Mouse (Mus musculus) CH12.LX (cell line): ENCODE data around the gene Atxn10. TPM values are rescaled to one million over a fixed set of nuclear protein-coding genes. Genes with fewer than 3 reads are reported as not detected.

Experiments used
- DNase-seq: peaks from one replicate; pipeline ENCODE4 v3.0.0-alpha.2; 2013; ENCODE audit errors: extremely low read depth
- H3K27ac ChIP-seq: 2 replicates; pipeline ENCODE4 v1.5.1; 2012; ENCODE audit warnings: low read depth, mild to moderate bottlenecking, control low read depth, moderate library complexity; ENCODE audit not compliant: insufficient read depth
- H3K27me3 ChIP-seq: replicated peaks from 2 replicates; pipeline ENCODE3; 2012; ENCODE audit warnings: inconsistent platforms
- H3K36me3 ChIP-seq, 2 experiments: replicated peaks in 1 of 2; 2 replicates each; pipeline versions ENCODE3 to v1.6.1; 2012; ENCODE audit warnings: inconsistent platforms in 1 of 2, low read length in 1 of 2, mild to moderate bottlenecking in 1 of 2, mixed read lengths in 1 of 2, moderate library complexity in 1 of 2; ENCODE audit not compliant: control insufficient read depth in 1 of 2, insufficient read depth in 1 of 2
- H3K4me1 ChIP-seq, 2 experiments: 2 replicates each; pipeline ENCODE4 v1.6.1; 2012; ENCODE audit warnings: inconsistent platforms in 1 of 2, moderate library complexity in 1 of 2; ENCODE audit not compliant: insufficient read depth in 2 of 2, control insufficient read depth in 1 of 2
- H3K4me2 ChIP-seq: 2 replicates; pipeline ENCODE4 v1.6.1; 2012; ENCODE audit warnings: low read depth, mild to moderate bottlenecking, control low read depth; ENCODE audit not compliant: poor library complexity, insufficient read depth, severe bottlenecking
- H3K4me3 ChIP-seq, 3 experiments: fragments of 150-350 bp in 1 of 3; sonication (generic) in 1 of 3; replicated peaks in 1 of 3; 2 replicates each; pipeline versions ENCODE3 to v1.5.1; 2011 to 2012; ENCODE audit warnings: low read depth in 2 of 3, low read length in 2 of 3, mild to moderate bottlenecking in 2 of 3, moderate library complexity in 2 of 3, control low read depth in 1 of 3, improper control_type of control experiment in 1 of 3, inconsistent platforms in 1 of 3, mixed read lengths in 1 of 3; ENCODE audit not compliant: poor library complexity in 1 of 3
- H3K79me2 ChIP-seq: replicated peaks from 2 replicates; pipeline ENCODE4 v1.6.1; 2012; ENCODE audit warnings: mild to moderate bottlenecking, moderate library complexity; ENCODE audit not compliant: control insufficient read depth, poor library complexity, insufficient read depth, severe bottlenecking; ENCODE audit errors: extremely low read depth
- H3K9ac ChIP-seq: 2 replicates; pipeline ENCODE4 v1.6.1; 2012; ENCODE audit warnings: low read depth, mild to moderate bottlenecking, control low read depth, moderate library complexity; ENCODE audit not compliant: insufficient read depth
- H3K9me3 ChIP-seq: replicated peaks from 2 replicates; pipeline ENCODE3; 2012; ENCODE audit warnings: low read length, inconsistent platforms, mixed read lengths
- BHLHE40 ChIP-seq: IDR thresholded peaks from 2 replicates; pipeline ENCODE4 v1.6.1; 2011; ENCODE audit warnings: mild to moderate bottlenecking, low read depth, low read length, improper control_type of control experiment
- CHD1 ChIP-seq: IDR thresholded peaks from 2 replicates; pipeline ENCODE4 v1.6.1; 2012; ENCODE audit warnings: low read depth, low read length, improper control_type of control experiment, inconsistent platforms
- CTCF ChIP-seq, 2 experiments: IDR thresholded peaks in 1 of 2; conservative IDR thresholded peaks in 1 of 2; 2 replicates each; pipeline ENCODE4 v1.5.1; 2011 to 2012; ENCODE audit warnings: low read depth in 2 of 2, low read length in 2 of 2, improper control_type of control experiment in 1 of 2, inconsistent platforms in 1 of 2, mild to moderate bottlenecking in 1 of 2, moderate library complexity in 1 of 2
- E2F4 ChIP-seq: IDR thresholded peaks from 2 replicates; pipeline ENCODE4 v1.6.1; 2011; ENCODE audit warnings: low read depth, low read length, improper control_type of control experiment; ENCODE audit not compliant: insufficient replicate concordance
- EP300 ChIP-seq: IDR thresholded peaks from 2 replicates; pipeline ENCODE4 v1.6.1; 2011; ENCODE audit warnings: low read length, improper control_type of control experiment
- HCFC1 ChIP-seq: IDR thresholded peaks from 2 replicates; pipeline ENCODE4 v1.6.1; 2012; ENCODE audit warnings: low read depth, mild to moderate bottlenecking, inconsistent platforms, low read length, improper control_type of control experiment
- MEF2A ChIP-seq: IDR thresholded peaks from 2 replicates; pipeline ENCODE4 v1.6.1; 2014; ENCODE audit warnings: low read depth, mild to moderate bottlenecking, inconsistent platforms, low read length, improper control_type of control experiment, borderline replicate concordance
- MXI1 ChIP-seq: IDR thresholded peaks from 2 replicates; pipeline ENCODE4 v1.6.1; 2011; ENCODE audit warnings: mild to moderate bottlenecking, low read depth, low read length, improper control_type of control experiment
- NELFE ChIP-seq: IDR thresholded peaks from 2 replicates; pipeline ENCODE4 v1.6.1; 2011; ENCODE audit warnings: low read depth, low read length, improper control_type of control experiment
- POLR2A ChIP-seq: IDR thresholded peaks from 2 replicates; pipeline ENCODE4 v1.6.1; 2011; ENCODE audit warnings: low read depth, mild to moderate bottlenecking, improper control_type of control experiment, low read length
- POLR2AphosphoS2 ChIP-seq: IDR thresholded peaks from 2 replicates; pipeline ENCODE4 v1.6.1; 2011; ENCODE audit warnings: low read depth, low read length, improper control_type of control experiment
- RCOR1 ChIP-seq: conservative IDR thresholded peaks from 2 replicates; pipeline ENCODE4 v1.6.1; 2012; ENCODE audit warnings: low read depth, mild to moderate bottlenecking, inconsistent platforms, low read length, improper control_type of control experiment
- SIN3A ChIP-seq: IDR thresholded peaks from 2 replicates; pipeline ENCODE4 v1.6.1; 2012; ENCODE audit warnings: low read length, improper control_type of control experiment, inconsistent platforms
- TCF12 ChIP-seq: IDR thresholded peaks from 2 replicates; pipeline ENCODE4 v1.6.1; 2014; ENCODE audit warnings: low read depth, mild to moderate bottlenecking, inconsistent platforms, low read length, improper control_type of control experiment
- UBTF ChIP-seq: IDR thresholded peaks from 2 replicates; pipeline ENCODE4 v1.6.1; 2012; ENCODE audit warnings: low read depth, mild to moderate bottlenecking, inconsistent platforms, low read length, improper control_type of control experiment, moderate library complexity
- USF2 ChIP-seq: conservative IDR thresholded peaks from 2 replicates; pipeline ENCODE4 v1.6.1; 2011; ENCODE audit warnings: low read depth, low read length, improper control_type of control experiment
- ZKSCAN1 ChIP-seq: IDR thresholded peaks from 2 replicates; pipeline ENCODE4 v1.6.1; 2012; ENCODE audit warnings: low read depth, inconsistent platforms, low read length, improper control_type of control experiment, borderline replicate concordance
- ZMIZ1 ChIP-seq: IDR thresholded peaks from 2 replicates; pipeline ENCODE4 v1.6.1; 2012; ENCODE audit warnings: low read depth, mild to moderate bottlenecking, inconsistent platforms, low read length, improper control_type of control experiment
- dilution Hi-C: fragments of 300-500 bp; cut with MboI; formaldehyde crosslinking; loops from 2 replicates; pipeline ENCODE4 v1.14.3; 2020; ENCODE audit warnings: low sequenced_read_pairs; ENCODE audit not compliant: extremely low pct_unique_long_range_greater_than_20kb, extremely low pct_ligation_motif_present
- in situ Hi-C: fragments of 300-500 bp; cut with MboI; formaldehyde crosslinking; loops from 3 replicates; pipeline ENCODE4 v1.14.3; 2019; ENCODE audit warnings: low sequenced_read_pairs, low pct_ligation_motif_present, low pct_unique_long_range_greater_than_20kb, mixed read lengths
- polyA plus RNA-seq: library from polyadenylated mRNA; unstranded; fragments of >175 nt; gene quantifications from 2 replicates; pipeline ENCODE4 v1.2.1, GENCODE M21; 2012; ENCODE audit warnings: low read depth; ENCODE audit not compliant: insufficient read length
- total RNA-seq, 2 experiments: library from RNA; depleted of rRNA; stranded (reverse); fragments of 300-350 nt in 1 of 2; fragments of >200 nt in 1 of 2; gene quantifications; 2 replicates each; pipeline ENCODE4 v1.2.3; 2012 to 2014

Gene Atxn10
- total and polyA plus RNA-seq, 3 experiments, result 81.7 to 151 (median 101) TPM

- Histone ChIP-seq H3K9me3 (no peaks in the 10 kb centered on the region), H3K9ac (no peak overlapping the region), H3K27ac (no peak overlapping the region), H3K79me2 (no peaks in the 10 kb centered on the region), H3K4me3 (no peak overlapping the region), H3K4me2 (no peak overlapping the region), H3K36me3 (no peaks in the 10 kb centered on the region), H3K4me1 (no peaks in the 10 kb centered on the region), H3K27me3 (peaks cover 18% of the 10 kb centered on the region)
- dilution Hi-C loops (no loop called here), in situ Hi-C loops (no loop called here)
- no peak for DNase-seq
- TF ChIP-seq UBTF (no peak), BHLHE40 (no peak), MXI1 (no peak)
These were observed 170.6 kb downstream of the Atxn10 start for GRCm38 (mm10) chr15:85506680-85507079.

DNA sequence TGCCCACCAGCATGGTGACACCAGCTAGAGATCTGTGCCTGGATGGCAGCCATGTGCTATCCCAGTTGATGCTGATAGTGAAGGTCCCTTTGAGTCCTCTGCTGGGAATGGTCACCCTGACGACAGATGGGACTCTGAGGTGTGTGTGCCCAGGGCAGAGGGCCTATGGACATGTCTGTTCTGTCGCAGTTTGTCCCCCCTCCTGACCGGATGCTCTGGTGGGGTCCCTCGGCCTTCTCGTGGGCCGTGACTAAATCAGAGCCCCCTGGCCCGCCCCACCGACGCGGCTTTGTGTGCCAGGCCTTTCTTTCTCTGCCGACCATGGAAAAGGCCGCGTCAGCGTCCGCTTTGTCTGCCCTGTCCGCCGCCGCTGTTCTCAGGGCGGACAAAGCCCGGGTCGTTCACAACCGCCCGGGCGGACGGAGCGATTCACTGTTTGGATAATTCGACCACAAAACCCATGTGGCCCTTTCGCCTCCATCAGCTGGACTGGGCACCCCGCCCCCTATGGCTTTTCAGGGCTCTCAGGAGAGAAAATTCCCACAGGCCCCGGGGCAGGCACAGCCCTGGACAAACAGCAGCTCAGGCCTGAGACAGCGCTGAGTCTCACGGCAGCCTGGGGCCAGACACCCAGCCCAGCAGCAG lies 171.4 kb downstream of the Atxn10 start:
- H3K4me1 ChIP-seq, result no peaks in the 10 kb centered on the region
- TF ChIP-seq TCF12, result no peak
- no peak for TF ChIP-seq E2F4
- no peak for TF ChIP-seq MEF2A
- TF ChIP-seq POLR2A, result no peak
- no peak for TF ChIP-seq USF2
- no peak for TF ChIP-seq ZKSCAN1
- TF ChIP-seq EP300, result no peak
- no peak for TF ChIP-seq RCOR1
- no peak for TF ChIP-seq POLR2AphosphoS2
- no peak for TF ChIP-seq CTCF (conservative IDR thresholded peaks at IDR 0.05 in 1 of 2, IDR thresholded peaks at IDR 0.05 in 1 of 2; ENCODE audit: low read depth in 2 of 2, low read length in 2 of 2)
- no peak for TF ChIP-seq UBTF
- no peak for TF ChIP-seq NELFE
- TF ChIP-seq MXI1, result no peak
- no peak for TF ChIP-seq SIN3A
- no peak for TF ChIP-seq CHD1
- TF ChIP-seq ZMIZ1, result no peak
- TF ChIP-seq HCFC1, result no peak
- H3K9ac ChIP-seq, result no peak overlapping the region
- H3K9me3 ChIP-seq, result no peaks in the 10 kb centered on the region
- DNase-seq, result no peak
- H3K79me2 ChIP-seq, result no peaks in the 10 kb centered on the region
- H3K4me3 ChIP-seq, result no peak overlapping the region
- H3K36me3 ChIP-seq, result no peaks in the 10 kb centered on the region
- peaks cover 21% of the 10 kb centered on the region for H3K27me3 ChIP-seq
- in situ Hi-C loops, result no loop called here
- H3K4me2 ChIP-seq, result no peak overlapping the region
- no peak overlapping the region for H3K27ac ChIP-seq
- dilution Hi-C loops, result no loop called here

Other genes with a start within 250 kb of the Atxn10 start
- gene Smc1b, start 204.3 kb upstream of the Atxn10 start, total RNA-seq (2012; rRNA removed), result not detected in 2 replicates
- not detected in 2 replicates for gene Smc1b, start 204.3 kb upstream of the Atxn10 start, total RNA-seq (2014; rRNA removed)
- not detected in 2 replicates for gene Smc1b, start 204.3 kb upstream of the Atxn10 start, polyA plus RNA-seq
- not detected in 2 replicates for gene Ribc2, start 204.2 kb upstream of the Atxn10 start, total RNA-seq (2012; rRNA removed)
- not detected in 2 replicates for gene Ribc2, start 204.2 kb upstream of the Atxn10 start, total RNA-seq (2014; rRNA removed)
- not detected in 2 replicates for gene Ribc2, start 204.2 kb upstream of the Atxn10 start, polyA plus RNA-seq
- 1.3 and 1.4 TPM in 2 replicates for gene Fbln1, start 130.3 kb upstream of the Atxn10 start, total RNA-seq (2012; rRNA removed)
- gene Fbln1, start 130.3 kb upstream of the Atxn10 start, total RNA-seq (2014; rRNA removed), result not detected in 2 replicates
- 0.11 TPM in 1 of 2 replicates, not detected in the other for gene Fbln1, start 130.3 kb upstream of the Atxn10 start, polyA plus RNA-seq
- gene 7530416G11Rik, start 167.0 kb downstream of the Atxn10 start, total RNA-seq (2012; rRNA removed), result not detected in 2 replicates
- not detected in 2 replicates for gene 7530416G11Rik, start 167.0 kb downstream of the Atxn10 start, total RNA-seq (2014; rRNA removed)
- not detected in 2 replicates for gene 7530416G11Rik, start 167.0 kb downstream of the Atxn10 start, polyA plus RNA-seq
- not detected in 2 replicates for gene Wnt7b, start 246.2 kb downstream of the Atxn10 start, total RNA-seq (2012; rRNA removed)
- gene Wnt7b, start 246.2 kb downstream of the Atxn10 start, total RNA-seq (2014; rRNA removed), result not detected in 2 replicates
- not detected in 2 replicates for gene Wnt7b, start 246.2 kb downstream of the Atxn10 start, polyA plus RNA-seq